Mouse (Mus musculus) neutrophil, adult 5-6 weeks (primary cell): Measurements from ENCODE around the gene Nedd4. TPM values are rescaled to one million over a fixed set of nuclear protein-coding genes. Genes with fewer than 3 reads are reported as not detected.

Source experiments
- ATAC-seq: fragments of 151-379, 151-347 bp; 2 replicates; pipeline ENCODE4 v1.8.0; 2017; ENCODE audit warnings: mild to moderate bottlenecking, moderate TSS enrichment; ENCODE audit not compliant: insufficient number of reproducible peaks, poor library complexity, low FRiP score, severe bottlenecking; ENCODE audit errors: extremely low read depth
- total RNA-seq: library from RNA; stranded (forward); fragments of 200-1000 nt; gene quantifications from 2 replicates; pipeline ENCODE4 v1.2.3, GENCODE M21; 2017

The Nedd4 gene
- total RNA-seq, 1 experiment from 2014 or later: 36.0 TPM

GRCm38 (mm10) chr9:72672361-72672760, 10.2 kb downstream of the Nedd4 start:
- peak; percentile 76; the same call in 1 of the 2 replicates for ATAC-seq

- ATAC-seq: no peak
Measured at GRCm38 (mm10) chr9:72674957-72675744, 13.0 kb downstream of the Nedd4 start.

- no peak for ATAC-seq
Measured at GRCm38 (mm10) chr9:72675745-72676200, 13.6 kb downstream of the Nedd4 start.

- ATAC-seq: no peak
Measured at GRCm38 (mm10) chr9:72677659-72678058, 15.5 kb downstream of the Nedd4 start.

- no peak for ATAC-seq
Measured at GRCm38 (mm10) chr9:72678771-72679170, 16.6 kb downstream of the Nedd4 start.

GRCm38 (mm10) chr9:72681652-72682228, 19.6 kb downstream of the Nedd4 start:
- ATAC-seq: no peak

GRCm38 (mm10) chr9:72683268-72683667, 21.1 kb downstream of the Nedd4 start:
- ATAC-seq: no peak

GRCm38 (mm10) chr9:72685231-72685630, 23.1 kb downstream of the Nedd4 start:
- ATAC-seq: no peak

- ATAC-seq: no peak
Measured at GRCm38 (mm10) chr9:72686506-72686905, 24.4 kb downstream of the Nedd4 start.

- ATAC-seq: no peak
Measured at GRCm38 (mm10) chr9:72689522-72689921, 27.4 kb downstream of the Nedd4 start.

- no peak for ATAC-seq
Measured at GRCm38 (mm10) chr9:72690811-72691210, 28.7 kb downstream of the Nedd4 start.

- no peak for ATAC-seq
Measured at GRCm38 (mm10) chr9:72691942-72692341, 29.8 kb downstream of the Nedd4 start.

GRCm38 (mm10) chr9:72693081-72693696, 31.0 kb downstream of the Nedd4 start:
- no peak for ATAC-seq

- ATAC-seq: no peak
Measured at GRCm38 (mm10) chr9:72693861-72694260, 31.7 kb downstream of the Nedd4 start.

GRCm38 (mm10) chr9:72696508-72696907, 34.4 kb downstream of the Nedd4 start:
- ATAC-seq: no peak

GRCm38 (mm10) chr9:72697779-72698178, 35.6 kb downstream of the Nedd4 start:
- ATAC-seq: no peak

GRCm38 (mm10) chr9:72699702-72700101, 37.6 kb downstream of the Nedd4 start:
- ATAC-seq: no peak

GRCm38 (mm10) chr9:72701441-72701840, 39.3 kb downstream of the Nedd4 start:
- ATAC-seq: no peak

GRCm38 (mm10) chr9:72702075-72702474, 39.9 kb downstream of the Nedd4 start:
- ATAC-seq: no peak

- no peak for ATAC-seq
Measured at GRCm38 (mm10) chr9:72703142-72703541, 41.0 kb downstream of the Nedd4 start.
